Mouse (Mus musculus) hindbrain, embryonic 13.5 days (tissue): ENCODE data around the gene Ppp1r3d. TPM values are rescaled to one million over a fixed set of nuclear protein-coding genes. Genes with fewer than 3 reads are reported as not detected.

Experiments
- ATAC-seq: fragments of 200-750 bp; cut with Nextera tagmentation; 2 replicates; pipeline ENCODE4 v1.8.0; 2017; ENCODE audit warnings: moderate TSS enrichment; ENCODE audit not compliant: low FRiP score
- H3K27ac ChIP-seq: fragments of 300-500 bp; sonication (generic); 2 replicates; pipeline ENCODE4 v1.5.1; 2015; ENCODE audit warnings: inconsistent platforms, mild to moderate bottlenecking, moderate library complexity
- H3K27me3 ChIP-seq: fragments of 300-500 bp; sonication (generic); 2 replicates; pipeline ENCODE4 v1.6.1; 2015; ENCODE audit warnings: mild to moderate bottlenecking, inconsistent platforms
- H3K36me3 ChIP-seq: fragments of 300-500 bp; sonication (generic); 2 replicates; pipeline ENCODE4 v1.6.1; 2015; ENCODE audit warnings: mild to moderate bottlenecking, inconsistent platforms
- H3K4me1 ChIP-seq: fragments of 300-500 bp; sonication (generic); replicated peaks from 2 replicates; pipeline ENCODE4 v1.6.1; 2015; ENCODE audit warnings: inconsistent platforms
- H3K4me2 ChIP-seq: fragments of 300-500 bp; sonication (generic); 2 replicates; pipeline ENCODE4 v1.6.1; 2015; ENCODE audit warnings: inconsistent platforms, mild to moderate bottlenecking, moderate library complexity
- H3K4me3 ChIP-seq: fragments of 300-500 bp; sonication (generic); 2 replicates; pipeline ENCODE4 v1.5.1; 2015; ENCODE audit warnings: mild to moderate bottlenecking, inconsistent platforms
- H3K9ac ChIP-seq: fragments of 300-500 bp; sonication (generic); 2 replicates; pipeline ENCODE4 v1.6.1; 2015; ENCODE audit warnings: mild to moderate bottlenecking, inconsistent platforms
- H3K9me3 ChIP-seq: fragments of 300-500 bp; sonication (generic); 2 replicates; pipeline ENCODE4 v1.6.1; 2016; ENCODE audit warnings: inconsistent platforms
- WGBS: fragments of 180-500 bp; shearing (Covaris S2); methylation state at CpG from one replicate; pipeline ENCODE4 v1.1.7; 2015; 5-methylcytosine and 5-hydroxymethylcytosine counted together
- polyA plus RNA-seq: library from polyadenylated mRNA; unstranded; fragments of >200 nt; fragmentation: Nextera tagmentation; extraction: Ambion mirVana; gene quantifications from 2 replicates; pipeline ENCODE4 v1.2.1, GENCODE M21; 2015

Gene Ppp1r3d
- polyA plus RNA-seq, 1 experiment from 2014 or later: 2.9 TPM

- Histone ChIP-seq H3K4me1 (peaks cover 31% of the 10 kb centered on the region), H3K27ac (no peak overlapping the region), H3K9ac (no peak overlapping the region), H3K4me2 (peak overlapping the region; percentile 99), H3K4me3 (0 out of 2 replicates have a peak overlapping the region, but pooled peaks have one; percentile 53), H3K27me3 (peaks cover 23% of the 10 kb centered on the region), H3K36me3 (no peaks in the 10 kb centered on the region), H3K9me3 (no peaks in the 10 kb centered on the region)
- WGBS: 63% methylated on average over 6 of the region's 6 CpGs
- ATAC-seq: no peak
These were observed 1.7 kb downstream of the Ppp1r3d start for GRCm38 (mm10) chr2:178412598-178412997.

- Histone ChIP-seq H3K27me3 (peaks cover 23% of the 10 kb centered on the region), H3K4me3 (no peak overlapping the region), H3K9ac (no peak overlapping the region), H3K27ac (no peak overlapping the region), H3K4me1 (peaks cover 20% of the 10 kb centered on the region), H3K36me3 (no peaks in the 10 kb centered on the region), H3K9me3 (no peaks in the 10 kb centered on the region), H3K4me2 (no peak overlapping the region)
- 81% methylated on average over 6 of the region's 6 CpGs for WGBS
- no peak for ATAC-seq
These were observed 4.0 kb downstream of the Ppp1r3d start for GRCm38 (mm10) chr2:178410286-178410685.

GRCm38 (mm10) chr2:178409024-178409423 is 5.2 kb downstream of the Ppp1r3d start:
- Histone ChIP-seq H3K36me3 (no peaks in the 10 kb centered on the region), H3K9ac (no peak overlapping the region), H3K4me3 (no peak overlapping the region), H3K4me1 (peaks cover 12% of the 10 kb centered on the region), H3K27me3 (peaks cover 23% of the 10 kb centered on the region), H3K9me3 (no peaks in the 10 kb centered on the region), H3K4me2 (no peak overlapping the region), H3K27ac (no peak overlapping the region)
- WGBS: 55% methylated on average over 1 of the region's 1 CpGs
- ATAC-seq: no peak

GRCm38 (mm10) chr2:178407053-178407815 is 7.0 kb downstream of the Ppp1r3d start, which contains the start of gene Sycp2:
Gene Sycp2 (minus strand): TSS chr2:178407685.
- Histone ChIP-seq H3K4me1 (no peaks in the 10 kb centered on the region; the same call in 1 of the 2 replicates), H3K36me3 (no peaks in the 10 kb centered on the region), H3K27ac (no peak within 1 kb of the TSS), H3K4me2 (no peak within 1 kb of the TSS), H3K9me3 (no peaks in the 10 kb centered on the region), H3K9ac (no peak within 1 kb of the TSS), H3K4me3 (no peak within 1 kb of the TSS), H3K27me3 (peaks cover 8% of the 10 kb centered on the region)
- peak; percentile 36; the same call in 1 of the 2 replicates for ATAC-seq
- 86% methylated on average over 52 of the region's 52 CpGs for WGBS

Other genes starting within 250 kb of the Ppp1r3d start
- gene Sycp2, start 6.8 kb downstream of the Ppp1r3d start, polyA plus RNA-seq: 0.31 and 0.35 TPM in 2 replicates
- 8.1 and 9.8 TPM in 2 replicates for gene Fam217b, start 52 bp upstream of the Ppp1r3d start, polyA plus RNA-seq
- 0.16 and 0.17 TPM in 2 replicates for gene Cdh26, start 16.1 kb upstream of the Ppp1r3d start, polyA plus RNA-seq